Mouse (Mus musculus) embryonic facial prominence, embryonic 11.5 days (tissue): Measurements from ENCODE around the gene Znrf2. TPM values are rescaled to one million over a fixed set of nuclear protein-coding genes. Genes with fewer than 3 reads are reported as not detected.

Experiments
- ATAC-seq: fragments of 200-750 bp; cut with Nextera tagmentation; replicated peaks from 2 replicates; pipeline ENCODE4 v1.8.0; 2017; ENCODE audit warnings: low read depth; ENCODE audit not compliant: insufficient number of reproducible peaks, low FRiP score, low TSS enrichment
- DNase-seq: peaks from one replicate; pipeline ENCODE4 v3.0.0-alpha.2; 2015; ENCODE audit warnings: low spot score
- H3K27ac ChIP-seq: fragments of 300-500 bp; sonication (generic); replicated peaks from 2 replicates; pipeline ENCODE4 v1.5.1; 2014; ENCODE audit warnings: mild to moderate bottlenecking, low read depth, low read length, control low read depth
- H3K27me3 ChIP-seq: fragments of 300-500 bp; sonication (generic); 2 replicates; pipeline ENCODE4 v1.6.1; 2014; ENCODE audit warnings: mild to moderate bottlenecking, low read length, moderate library complexity, mixed read lengths; ENCODE audit not compliant: control insufficient read depth, insufficient read depth
- H3K36me3 ChIP-seq: fragments of 300-500 bp; sonication (generic); replicated peaks from 2 replicates; pipeline ENCODE4 v1.6.1; 2014; ENCODE audit warnings: low read depth, mild to moderate bottlenecking, low read length, moderate library complexity, mixed read lengths; ENCODE audit not compliant: control insufficient read depth, insufficient read depth
- H3K4me1 ChIP-seq: fragments of 300-500 bp; sonication (generic); 2 replicates; pipeline ENCODE4 v1.6.1; 2014; ENCODE audit warnings: low read length, mixed read lengths; ENCODE audit not compliant: control insufficient read depth, insufficient read depth
- H3K4me2 ChIP-seq: fragments of 300-500 bp; sonication (generic); 2 replicates; pipeline ENCODE4 v1.6.1; 2014; ENCODE audit warnings: low read depth, mild to moderate bottlenecking, control low read depth, low read length, moderate library complexity
- H3K4me3 ChIP-seq: fragments of 300-500 bp; sonication (generic); 2 replicates; pipeline ENCODE4 v1.5.1; 2014; ENCODE audit warnings: low read depth, low read length, control low read depth
- H3K9ac ChIP-seq: fragments of 300-500 bp; sonication (generic); replicated peaks from 2 replicates; pipeline ENCODE4 v1.6.1; 2014; ENCODE audit warnings: mild to moderate bottlenecking, control low read depth, low read length
- H3K9me3 ChIP-seq: fragments of 300-500 bp; sonication (generic); replicated peaks from 2 replicates; pipeline ENCODE4 v1.6.1; 2016; ENCODE audit warnings: mild to moderate bottlenecking, low read length, inconsistent platforms, mixed read lengths; ENCODE audit not compliant: control insufficient read depth
- WGBS: fragments of 180-500 bp; shearing (Covaris S2); extraction: QIAGEN DNeasy Blood & Tissue Kit; methylation state at CpG from one replicate; pipeline ENCODE4 v1.1.7; 2014; 5-methylcytosine and 5-hydroxymethylcytosine counted together
- polyA plus RNA-seq: library from polyadenylated mRNA; unstranded; fragments of >200 nt; fragmentation: Nextera tagmentation; extraction: Ambion mirVana; gene quantifications from 2 replicates; pipeline ENCODE4 v1.2.1, GENCODE M21; 2014

Gene Znrf2
- polyA plus RNA-seq, 1 experiment from 2014 or later, result 2.3 TPM

- DNase-seq (no peak), ATAC-seq (no peak)
- WGBS, result 72% methylated on average over 2 of the region's 2 CpGs
- no peak overlapping the region for H3K27ac ChIP-seq
- no peaks in the 10 kb centered on the region for H3K9me3 ChIP-seq
- H3K4me2 ChIP-seq, result no peak overlapping the region
- H3K4me3 ChIP-seq, result no peak overlapping the region
- H3K27me3 ChIP-seq, result no peaks in the 10 kb centered on the region
- H3K9ac ChIP-seq, result no peak overlapping the region
- H3K36me3 ChIP-seq, result no peaks in the 10 kb centered on the region
- no peaks in the 10 kb centered on the region for H3K4me1 ChIP-seq
These were observed 22.3 kb upstream of the Znrf2 start for GRCm38 (mm10) chr6:54794372-54794771.

GRCm38 (mm10) chr6:54794991-54795390, 21.7 kb upstream of the Znrf2 start:
- WGBS, result 77% methylated on average over 5 of the region's 5 CpGs
- no peak overlapping the region for H3K9ac ChIP-seq
- ATAC-seq, result no peak

GRCm38 (mm10) chr6:54795971-54796370, 20.7 kb upstream of the Znrf2 start:
- H3K4me3 ChIP-seq, result no peak overlapping the region
- no peaks in the 10 kb centered on the region for H3K27me3 ChIP-seq
- no peak for DNase-seq
- no peak for ATAC-seq
- H3K9ac ChIP-seq, result no peak overlapping the region
- no peaks in the 10 kb centered on the region for H3K36me3 ChIP-seq
- no peaks in the 10 kb centered on the region for H3K4me1 ChIP-seq
- WGBS, result 70% methylated on average over 5 of the region's 5 CpGs
- no peak overlapping the region for H3K27ac ChIP-seq
- H3K4me2 ChIP-seq, result no peak overlapping the region
- no peaks in the 10 kb centered on the region for H3K9me3 ChIP-seq

More at GRCm38 (mm10) chr6:54794991-54795390, 21.7 kb upstream of the Znrf2 start:
- no peak overlapping the region for H3K27ac ChIP-seq
- H3K9me3 ChIP-seq, result no peaks in the 10 kb centered on the region
- H3K4me1 ChIP-seq, result no peaks in the 10 kb centered on the region
- no peak overlapping the region for H3K4me2 ChIP-seq
- DNase-seq, result no peak
- no peaks in the 10 kb centered on the region for H3K27me3 ChIP-seq
- H3K4me3 ChIP-seq, result no peak overlapping the region
- no peaks in the 10 kb centered on the region for H3K36me3 ChIP-seq

GRCm38 (mm10) chr6:54802348-54802747, 14.4 kb upstream of the Znrf2 start:
- Histone ChIP-seq H3K27ac (no peak overlapping the region), H3K27me3 (no peaks in the 10 kb centered on the region), H3K4me2 (no peak overlapping the region), H3K9ac (no peak overlapping the region), H3K36me3 (no peaks in the 10 kb centered on the region), H3K4me1 (no peaks in the 10 kb centered on the region), H3K9me3 (no peaks in the 10 kb centered on the region), H3K4me3 (no peak overlapping the region)
- DNase-seq, result no peak
- ATAC-seq, result no peak
- WGBS, result 61% methylated on average over 8 of the region's 8 CpGs

- ATAC-seq (no peak), DNase-seq (no peak)
- H3K9ac ChIP-seq, result no peak overlapping the region
- 53% methylated on average over 18 of the region's 18 CpGs for WGBS
- no peak overlapping the region for H3K4me2 ChIP-seq
- no peaks in the 10 kb centered on the region for H3K9me3 ChIP-seq
- no peaks in the 10 kb centered on the region for H3K4me1 ChIP-seq
- H3K4me3 ChIP-seq, result no peak overlapping the region
- no peaks in the 10 kb centered on the region for H3K36me3 ChIP-seq
- no peak overlapping the region for H3K27ac ChIP-seq
- H3K27me3 ChIP-seq, result no peaks in the 10 kb centered on the region
These were observed 12.5 kb upstream of the Znrf2 start for GRCm38 (mm10) chr6:54804066-54804864.

GRCm38 (mm10) chr6:54805779-54806178, 10.9 kb upstream of the Znrf2 start:
- Histone ChIP-seq H3K36me3 (no peaks in the 10 kb centered on the region), H3K9ac (no peak overlapping the region), H3K4me1 (no peaks in the 10 kb centered on the region), H3K4me3 (no peak overlapping the region), H3K9me3 (no peaks in the 10 kb centered on the region), H3K27me3 (no peaks in the 10 kb centered on the region), H3K27ac (no peak overlapping the region), H3K4me2 (no peak overlapping the region)
- no peak for ATAC-seq
- WGBS, result 83% methylated on average over 5 of the region's 5 CpGs
- no peak for DNase-seq

GRCm38 (mm10) chr6:54809531-54810313, 7.0 kb upstream of the Znrf2 start:
- Histone ChIP-seq H3K4me3 (no peak overlapping the region), H3K9me3 (no peaks in the 10 kb centered on the region), H3K27me3 (no peaks in the 10 kb centered on the region), H3K4me2 (no peak overlapping the region), H3K9ac (no peak overlapping the region), H3K36me3 (no peaks in the 10 kb centered on the region), H3K4me1 (no peaks in the 10 kb centered on the region), H3K27ac (no peak overlapping the region)
- WGBS, result 69% methylated on average over 7 of the region's 7 CpGs
- no peak for DNase-seq
- ATAC-seq, result no peak

GRCm38 (mm10) chr6:54810314-54810646, 6.4 kb upstream of the Znrf2 start:
- H3K9ac ChIP-seq, result no peak overlapping the region
- no peak overlapping the region for H3K27ac ChIP-seq
- H3K4me1 ChIP-seq, result no peaks in the 10 kb centered on the region
- no peak for DNase-seq
- no peak overlapping the region for H3K4me3 ChIP-seq
- ATAC-seq, result no peak
- H3K27me3 ChIP-seq, result no peaks in the 10 kb centered on the region
- no peak overlapping the region for H3K4me2 ChIP-seq
- H3K36me3 ChIP-seq, result no peaks in the 10 kb centered on the region
- WGBS, result 40% methylated on average over 1 of the region's 1 CpGs
- no peaks in the 10 kb centered on the region for H3K9me3 ChIP-seq
